Mouse (Mus musculus): Measurements from ENCODE around the gene Sbf2. TPM values are rescaled to one million over a fixed set of nuclear protein-coding genes. Genes with fewer than 3 reads are reported as not detected.
"Not testable (repeated sequence)": the region's sequence is repeated elsewhere in the genome, so short reads cannot be mapped to it uniquely, and the experiment has no call there.

Gene Sbf2
- polyA plus RNA-seq, 1 experiment from 2014 or later, result 24.7 TPM

DNA sequence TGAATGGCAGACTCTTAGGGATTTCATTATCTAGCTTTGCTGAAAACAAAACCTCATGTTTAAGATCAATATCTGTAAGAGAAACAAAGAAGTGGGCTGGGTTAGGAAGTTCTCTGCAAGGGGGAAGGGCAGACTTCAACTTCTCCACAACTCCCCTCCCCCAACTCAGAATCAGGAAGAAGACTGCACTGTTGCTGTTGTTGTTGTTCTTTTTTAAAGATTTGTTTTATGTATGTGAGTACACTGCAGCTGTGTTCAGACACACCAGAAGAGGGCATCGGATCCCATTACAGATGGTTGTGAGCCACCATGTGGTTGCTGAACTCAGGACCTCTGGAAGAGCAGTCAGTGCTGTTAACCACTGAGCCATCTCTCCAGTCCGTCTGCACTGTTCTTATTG, 225.8 kb downstream of the Sbf2 start:
- H3K9me3 ChIP-seq (ENCODE audit: control insufficient read depth, low read length); H3K27ac ChIP-seq (ENCODE audit: low read length); ATAC-seq; H3K4me3 ChIP-seq (ENCODE audit: low read length); H3K4me2 ChIP-seq (ENCODE audit: low read depth, low read length); H3K36me3 ChIP-seq (ENCODE audit: control insufficient read depth, insufficient read depth, low read length); H3K27me3 ChIP-seq (replicated peaks; ENCODE audit: control insufficient read depth, insufficient read depth, low read length); H3K4me1 ChIP-seq (ENCODE audit: control insufficient read depth, insufficient read depth, low read length); H3K9ac ChIP-seq (ENCODE audit: low read depth, low read length): not testable (repeated sequence)
- 77% methylated on average over 2 of the region's 2 CpGs for WGBS

DNA sequence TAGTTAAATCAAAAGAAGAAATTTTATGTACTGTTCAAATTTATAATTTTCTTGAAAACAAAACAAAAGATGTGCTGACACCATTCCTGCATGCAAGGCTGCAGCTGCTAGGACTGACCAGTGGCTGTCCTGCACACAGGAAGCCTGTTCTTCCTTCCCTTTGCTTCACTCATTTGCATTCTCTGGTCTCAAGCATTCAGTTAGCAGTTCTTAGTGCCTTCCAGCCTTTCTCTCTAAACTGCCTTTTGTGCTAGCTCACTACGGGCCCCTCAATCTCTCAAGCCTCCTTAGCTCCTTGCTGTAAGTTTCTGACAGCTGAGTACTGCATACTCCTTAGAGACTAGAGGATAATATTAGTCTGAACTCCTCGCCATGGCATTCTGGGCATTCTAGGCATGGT, 227.2 kb downstream of the Sbf2 start:
- no peak for ATAC-seq
- Histone ChIP-seq H3K9ac (ENCODE audit: low read depth, low read length) (no peak overlapping the region), H3K4me3 (ENCODE audit: low read length) (no peak overlapping the region), H3K4me2 (ENCODE audit: low read depth, low read length) (no peak overlapping the region), H3K9me3 (ENCODE audit: control insufficient read depth, low read length) (no peaks in the 10 kb centered on the region), H3K4me1 (ENCODE audit: control insufficient read depth, insufficient read depth, low read length) (0 out of 2 replicates have a peak, but pooled peaks cover 3% of the 10 kb centered on the region), H3K27me3 (replicated peaks; ENCODE audit: control insufficient read depth, insufficient read depth, low read length) (no peaks in the 10 kb centered on the region), H3K36me3 (ENCODE audit: control insufficient read depth, insufficient read depth, low read length) (no peaks in the 10 kb centered on the region), H3K27ac (ENCODE audit: low read length) (0 out of 2 replicates have a peak overlapping the region, but pooled peaks have one; percentile 17)
- WGBS, result 60% methylated on average over 2 of the region's 2 CpGs

DNA sequence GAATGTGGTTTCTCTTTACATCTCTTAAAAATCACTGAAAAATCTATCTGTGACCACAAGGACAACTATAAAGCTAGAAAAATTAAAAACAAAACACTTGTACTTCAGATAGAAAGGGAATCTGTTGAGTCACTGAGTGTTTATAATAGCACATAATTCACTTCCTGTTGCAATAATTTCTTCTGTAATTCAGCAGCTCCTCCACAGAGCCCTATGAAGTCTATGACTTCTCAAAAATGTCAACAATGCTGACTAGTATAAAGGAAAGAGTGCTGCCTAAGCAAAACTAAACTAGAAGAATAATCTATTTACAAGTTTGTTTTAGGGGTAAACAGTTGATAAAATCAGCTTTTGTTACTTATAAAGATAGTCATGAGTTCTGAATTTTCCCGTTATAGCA, 229.2 kb downstream of the Sbf2 start:
- 0 out of 2 replicates have a peak, but pooled peaks cover 3% of the 10 kb centered on the region for H3K4me1 ChIP-seq (ENCODE audit: control insufficient read depth, insufficient read depth, low read length)
- no peaks in the 10 kb centered on the region for H3K9me3 ChIP-seq (ENCODE audit: control insufficient read depth, low read length)
- H3K27ac ChIP-seq (ENCODE audit: low read length), result no peak overlapping the region
- no peaks in the 10 kb centered on the region for H3K27me3 ChIP-seq (replicated peaks; ENCODE audit: control insufficient read depth, insufficient read depth, low read length)
- no peak for ATAC-seq
- 85% methylated on average over 1 of the region's 1 CpGs for WGBS
- H3K4me3 ChIP-seq (ENCODE audit: low read length), result no peak overlapping the region
- no peaks in the 10 kb centered on the region for H3K36me3 ChIP-seq (ENCODE audit: control insufficient read depth, insufficient read depth, low read length)
- no peak overlapping the region for H3K4me2 ChIP-seq (ENCODE audit: low read depth, low read length)
- H3K9ac ChIP-seq (ENCODE audit: low read depth, low read length), result no peak overlapping the region

DNA sequence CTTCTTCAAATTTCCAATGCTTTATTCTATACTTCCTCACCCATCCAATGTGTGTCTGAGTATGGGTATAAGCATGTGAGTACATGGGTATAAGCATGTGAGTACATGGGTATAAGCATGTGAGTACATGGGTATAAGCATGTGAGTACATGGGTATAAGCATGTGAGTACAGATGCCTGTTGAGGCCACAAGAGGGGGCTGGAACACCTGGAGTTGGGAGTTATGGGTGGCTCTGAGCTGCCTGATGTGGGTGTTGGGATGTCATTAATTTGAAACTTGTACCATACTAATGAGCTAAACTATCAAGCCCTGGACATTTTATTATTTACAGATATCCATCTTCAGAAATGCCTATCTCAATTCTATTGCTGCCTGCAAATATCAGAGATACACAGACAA, 230.4 kb downstream of the Sbf2 start:
- ATAC-seq, result no peak
- no peak overlapping the region for H3K4me2 ChIP-seq (ENCODE audit: low read depth, low read length)
- no peaks in the 10 kb centered on the region for H3K27me3 ChIP-seq (replicated peaks; ENCODE audit: control insufficient read depth, insufficient read depth, low read length)
- no peaks in the 10 kb centered on the region for H3K9me3 ChIP-seq (ENCODE audit: control insufficient read depth, low read length)
- H3K4me1 ChIP-seq (ENCODE audit: control insufficient read depth, insufficient read depth, low read length), result 0 out of 2 replicates have a peak, but pooled peaks cover 3% of the 10 kb centered on the region
- H3K27ac ChIP-seq (ENCODE audit: low read length), result no peak overlapping the region
- no peak overlapping the region for H3K9ac ChIP-seq (ENCODE audit: low read depth, low read length)
- no peak overlapping the region for H3K4me3 ChIP-seq (ENCODE audit: low read length)
- H3K36me3 ChIP-seq (ENCODE audit: control insufficient read depth, insufficient read depth, low read length), result no peaks in the 10 kb centered on the region

DNA sequence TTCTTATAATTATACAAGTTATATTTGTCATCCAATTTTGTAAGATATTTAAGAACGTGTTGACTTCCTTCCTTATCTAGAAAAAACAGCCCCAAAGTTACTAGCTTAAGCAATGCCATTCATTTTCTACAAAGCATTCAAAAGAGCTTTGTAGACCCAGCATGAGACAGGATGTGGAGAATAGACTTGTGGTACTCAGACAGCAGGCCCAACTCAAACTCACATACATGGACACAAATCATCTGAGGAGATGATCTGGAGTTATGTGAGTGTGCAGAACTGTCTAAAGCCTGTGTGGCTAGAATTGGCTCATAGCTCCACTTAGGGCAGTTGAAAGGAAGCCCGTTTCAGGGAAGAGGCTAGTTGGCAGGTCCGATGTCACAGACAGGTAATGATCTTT, 233.1 kb downstream of the Sbf2 start:
- Histone ChIP-seq H3K36me3 (ENCODE audit: control insufficient read depth, insufficient read depth, low read length) (no peaks in the 10 kb centered on the region), H3K4me2 (ENCODE audit: low read depth, low read length) (no peak overlapping the region), H3K9ac (ENCODE audit: low read depth, low read length) (no peak overlapping the region), H3K9me3 (ENCODE audit: control insufficient read depth, low read length) (no peaks in the 10 kb centered on the region), H3K4me3 (ENCODE audit: low read length) (no peak overlapping the region), H3K27ac (ENCODE audit: low read length) (no peak overlapping the region), H3K4me1 (ENCODE audit: control insufficient read depth, insufficient read depth, low read length) (no peaks in the 10 kb centered on the region), H3K27me3 (replicated peaks; ENCODE audit: control insufficient read depth, insufficient read depth, low read length) (no peaks in the 10 kb centered on the region)
- ATAC-seq, result no peak
- 80% methylated on average over 3 of the region's 3 CpGs for WGBS

DNA sequence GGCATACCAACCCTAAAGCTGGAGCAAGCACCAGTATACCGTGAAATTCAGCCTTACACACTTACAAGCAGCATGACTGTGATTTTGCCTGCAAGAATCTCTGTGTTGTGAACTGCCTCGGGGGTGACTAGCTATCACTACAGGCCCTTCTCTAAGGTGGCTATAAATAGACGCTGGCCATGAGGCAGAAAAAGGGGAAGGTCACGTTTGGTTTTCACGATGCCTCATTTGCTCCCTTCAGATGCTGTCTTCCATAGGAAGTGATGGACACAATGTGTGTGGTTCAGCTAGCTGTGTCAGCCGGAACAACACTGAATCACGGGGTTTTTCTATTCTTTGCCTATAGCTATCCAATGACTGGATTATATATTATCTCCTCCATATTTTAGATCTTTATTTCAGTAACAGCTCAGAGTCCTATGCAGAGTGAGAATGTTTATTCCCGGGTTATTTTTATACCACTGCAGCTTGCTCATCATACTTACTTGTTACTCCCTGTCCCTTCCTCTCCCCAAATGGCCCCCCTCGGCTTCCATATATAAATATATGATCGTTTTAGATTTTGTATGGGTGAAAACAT, 235.3 kb downstream of the Sbf2 start:
- H3K36me3 ChIP-seq (ENCODE audit: control insufficient read depth, insufficient read depth, low read length), result no peaks in the 10 kb centered on the region
- no peak for ATAC-seq
- no peaks in the 10 kb centered on the region for H3K9me3 ChIP-seq (ENCODE audit: control insufficient read depth, low read length)
- WGBS, result 71% methylated on average over 10 of the region's 10 CpGs
- H3K4me2 ChIP-seq (ENCODE audit: low read depth, low read length), result no peak overlapping the region
- no peaks in the 10 kb centered on the region for H3K27me3 ChIP-seq (replicated peaks; ENCODE audit: control insufficient read depth, insufficient read depth, low read length)
- no peak overlapping the region for H3K4me3 ChIP-seq (ENCODE audit: low read length)
- H3K27ac ChIP-seq (ENCODE audit: low read length), result no peak overlapping the region
- H3K4me1 ChIP-seq (ENCODE audit: control insufficient read depth, insufficient read depth, low read length), result no peaks in the 10 kb centered on the region
- H3K9ac ChIP-seq (ENCODE audit: low read depth, low read length), result no peak overlapping the region

DNA sequence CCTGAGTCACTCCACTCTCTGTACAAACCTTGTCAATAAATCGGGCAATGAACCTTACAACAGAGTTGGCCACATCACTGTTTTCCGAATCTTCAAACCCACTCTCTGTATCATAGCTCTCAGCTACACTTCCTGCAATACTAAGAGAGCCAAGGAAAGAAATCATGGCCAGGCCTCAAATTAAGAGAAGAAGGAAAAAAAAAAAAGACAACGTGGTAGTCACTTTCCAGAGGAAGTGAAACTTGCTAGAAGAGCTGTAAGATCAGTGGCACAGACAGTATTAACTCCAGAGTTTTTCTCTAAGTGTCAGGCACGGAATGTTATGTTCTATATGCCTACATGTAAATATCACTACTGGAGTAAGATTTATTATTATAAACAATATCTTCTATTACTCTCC, 242.2 kb downstream of the Sbf2 start:
- WGBS, result 69% methylated on average over 4 of the region's 4 CpGs
- Histone ChIP-seq H3K4me1 (ENCODE audit: control insufficient read depth, insufficient read depth, low read length) (no peaks in the 10 kb centered on the region), H3K9ac (ENCODE audit: low read depth, low read length) (no peak overlapping the region), H3K4me3 (ENCODE audit: low read length) (no peak overlapping the region), H3K27ac (ENCODE audit: low read length) (no peak overlapping the region), H3K27me3 (replicated peaks; ENCODE audit: control insufficient read depth, insufficient read depth, low read length) (no peaks in the 10 kb centered on the region), H3K36me3 (ENCODE audit: control insufficient read depth, insufficient read depth, low read length) (0 out of 2 replicates have a peak, but pooled peaks cover 2% of the 10 kb centered on the region), H3K4me2 (ENCODE audit: low read depth, low read length) (no peak overlapping the region), H3K9me3 (ENCODE audit: control insufficient read depth, low read length) (no peaks in the 10 kb centered on the region)
- ATAC-seq, result no peak

DNA sequence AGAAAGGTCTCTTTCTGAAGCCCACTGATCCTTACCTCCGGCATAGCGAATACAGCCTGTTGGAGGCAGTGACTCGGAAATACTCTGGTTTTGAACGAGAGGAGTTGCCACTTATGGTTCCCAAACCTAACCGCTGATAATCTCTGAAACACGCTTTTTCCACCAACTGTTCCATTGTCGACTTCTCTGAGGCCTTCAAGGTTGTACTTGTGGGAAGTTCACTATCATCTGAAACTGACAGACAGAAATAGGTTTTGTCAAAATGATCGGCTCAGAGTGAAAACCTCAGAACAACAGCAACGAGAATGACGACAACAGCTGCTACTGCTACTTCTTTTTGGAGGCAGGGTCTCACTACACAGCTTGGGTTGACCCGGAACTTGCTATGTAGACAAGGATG, 252.7 kb downstream of the Sbf2 start:
- Histone ChIP-seq H3K27me3 (replicated peaks; ENCODE audit: control insufficient read depth, insufficient read depth, low read length) (no peaks in the 10 kb centered on the region), H3K36me3 (ENCODE audit: control insufficient read depth, insufficient read depth, low read length) (no peaks in the 10 kb centered on the region; the same call in 1 of the 2 replicates), H3K4me3 (ENCODE audit: low read length) (no peak overlapping the region), H3K9me3 (ENCODE audit: control insufficient read depth, low read length) (no peaks in the 10 kb centered on the region), H3K4me2 (ENCODE audit: low read depth, low read length) (no peak overlapping the region), H3K4me1 (ENCODE audit: control insufficient read depth, insufficient read depth, low read length) (no peaks in the 10 kb centered on the region), H3K9ac (ENCODE audit: low read depth, low read length) (no peak overlapping the region), H3K27ac (ENCODE audit: low read length) (no peak overlapping the region)
- ATAC-seq, result no peak
- WGBS, result 93% methylated on average over 11 of the region's 11 CpGs

DNA sequence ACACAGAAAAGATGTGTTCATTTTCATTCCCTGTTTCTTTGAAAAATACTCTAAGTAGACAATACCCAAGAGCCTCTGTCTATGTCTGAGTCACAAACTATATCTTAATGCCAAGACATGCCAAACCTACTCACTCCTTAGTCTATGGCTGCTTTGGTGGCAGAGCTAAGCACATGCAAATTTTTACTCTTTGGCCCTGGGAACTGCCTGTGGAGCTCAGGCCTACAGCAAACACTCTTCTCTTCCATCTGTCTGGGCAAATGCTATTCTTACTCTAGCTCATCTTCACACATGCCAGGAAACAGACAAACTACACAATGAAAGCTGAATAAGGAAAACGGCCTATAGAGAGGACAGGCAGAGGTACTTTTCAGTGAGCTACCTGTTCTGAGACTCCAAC, 253.2 kb downstream of the Sbf2 start:
- no peak overlapping the region for H3K4me3 ChIP-seq (ENCODE audit: low read length)
- no peak overlapping the region for H3K4me2 ChIP-seq (ENCODE audit: low read depth, low read length)
- H3K27ac ChIP-seq (ENCODE audit: low read length), result no peak overlapping the region
- H3K27me3 ChIP-seq (replicated peaks; ENCODE audit: control insufficient read depth, insufficient read depth, low read length), result no peaks in the 10 kb centered on the region
- ATAC-seq, result no peak
- H3K9ac ChIP-seq (ENCODE audit: low read depth, low read length), result no peak overlapping the region
- WGBS, result 89% methylated on average over 1 of the region's 1 CpGs
- no peaks in the 10 kb centered on the region for H3K4me1 ChIP-seq (ENCODE audit: control insufficient read depth, insufficient read depth, low read length)
- H3K9me3 ChIP-seq (ENCODE audit: control insufficient read depth, low read length), result no peaks in the 10 kb centered on the region
- no peaks in the 10 kb centered on the region; the same call in 1 of the 2 replicates for H3K36me3 ChIP-seq (ENCODE audit: control insufficient read depth, insufficient read depth, low read length)

DNA sequence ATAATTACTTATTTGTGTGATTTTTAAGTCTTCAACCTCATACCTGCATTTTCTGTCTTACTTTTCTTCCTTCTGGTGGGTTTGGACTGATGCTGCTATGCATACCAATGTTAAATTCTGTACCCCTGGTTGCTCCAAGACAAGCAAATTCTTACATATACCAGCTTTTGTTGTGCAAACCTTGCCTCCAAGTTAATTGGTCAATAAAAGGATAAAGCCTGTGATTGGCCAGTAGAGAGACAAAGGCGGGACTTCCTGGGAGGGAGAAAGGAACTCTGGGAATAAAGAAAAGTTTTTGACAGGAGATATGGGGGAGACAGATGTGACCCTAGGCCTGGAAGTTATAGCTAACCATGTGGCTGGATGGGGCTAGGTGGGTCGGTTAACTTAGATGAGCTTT, 255.3 kb downstream of the Sbf2 start:
- no peaks in the 10 kb centered on the region for H3K27me3 ChIP-seq (replicated peaks; ENCODE audit: control insufficient read depth, insufficient read depth, low read length)
- no peaks in the 10 kb centered on the region for H3K9me3 ChIP-seq (ENCODE audit: control insufficient read depth, low read length)
- no peak for ATAC-seq
- no peak overlapping the region for H3K27ac ChIP-seq (ENCODE audit: low read length)
- 98% methylated on average over 2 of the region's 2 CpGs for WGBS
- no peaks in the 10 kb centered on the region for H3K4me1 ChIP-seq (ENCODE audit: control insufficient read depth, insufficient read depth, low read length)
- H3K9ac ChIP-seq (ENCODE audit: low read depth, low read length), result no peak overlapping the region
- H3K4me2 ChIP-seq (ENCODE audit: low read depth, low read length), result no peak overlapping the region
- H3K36me3 ChIP-seq (ENCODE audit: control insufficient read depth, insufficient read depth, low read length), result no peaks in the 10 kb centered on the region
- no peak overlapping the region for H3K4me3 ChIP-seq (ENCODE audit: low read length)
